Mouse (Mus musculus) CH12.LX (cell line): ENCODE data around the gene Macc1. TPM values are rescaled to one million over a fixed set of nuclear protein-coding genes. Genes with fewer than 3 reads are reported as not detected.

Experiments used
- DNase-seq: peaks from one replicate; pipeline ENCODE4 v3.0.0-alpha.2; 2013; ENCODE audit errors: extremely low read depth
- H3K27ac ChIP-seq: 2 replicates; pipeline ENCODE4 v1.5.1; 2012; ENCODE audit warnings: low read depth, mild to moderate bottlenecking, control low read depth, moderate library complexity; ENCODE audit not compliant: insufficient read depth
- H3K27me3 ChIP-seq: replicated peaks from 2 replicates; pipeline ENCODE3; 2012; ENCODE audit warnings: inconsistent platforms
- H3K36me3 ChIP-seq, 2 experiments: replicated peaks in 1 of 2; 2 replicates each; pipeline versions ENCODE3 to v1.6.1; 2012; ENCODE audit warnings: inconsistent platforms in 1 of 2, low read length in 1 of 2, mild to moderate bottlenecking in 1 of 2, mixed read lengths in 1 of 2, moderate library complexity in 1 of 2; ENCODE audit not compliant: control insufficient read depth in 1 of 2, insufficient read depth in 1 of 2
- H3K4me1 ChIP-seq, 2 experiments: 2 replicates each; pipeline ENCODE4 v1.6.1; 2012; ENCODE audit warnings: inconsistent platforms in 1 of 2, moderate library complexity in 1 of 2; ENCODE audit not compliant: insufficient read depth in 2 of 2, control insufficient read depth in 1 of 2
- H3K4me2 ChIP-seq: 2 replicates; pipeline ENCODE4 v1.6.1; 2012; ENCODE audit warnings: low read depth, mild to moderate bottlenecking, control low read depth; ENCODE audit not compliant: poor library complexity, insufficient read depth, severe bottlenecking
- H3K4me3 ChIP-seq, 3 experiments: fragments of 150-350 bp in 1 of 3; sonication (generic) in 1 of 3; replicated peaks in 1 of 3; 2 replicates each; pipeline versions ENCODE3 to v1.5.1; 2011 to 2012; ENCODE audit warnings: low read depth in 2 of 3, low read length in 2 of 3, mild to moderate bottlenecking in 2 of 3, moderate library complexity in 2 of 3, control low read depth in 1 of 3, improper control_type of control experiment in 1 of 3, inconsistent platforms in 1 of 3, mixed read lengths in 1 of 3; ENCODE audit not compliant: poor library complexity in 1 of 3
- H3K79me2 ChIP-seq: replicated peaks from 2 replicates; pipeline ENCODE4 v1.6.1; 2012; ENCODE audit warnings: mild to moderate bottlenecking, moderate library complexity; ENCODE audit not compliant: control insufficient read depth, poor library complexity, insufficient read depth, severe bottlenecking; ENCODE audit errors: extremely low read depth
- H3K9ac ChIP-seq: 2 replicates; pipeline ENCODE4 v1.6.1; 2012; ENCODE audit warnings: low read depth, mild to moderate bottlenecking, control low read depth, moderate library complexity; ENCODE audit not compliant: insufficient read depth
- H3K9me3 ChIP-seq: replicated peaks from 2 replicates; pipeline ENCODE3; 2012; ENCODE audit warnings: low read length, inconsistent platforms, mixed read lengths
- BHLHE40 ChIP-seq: IDR thresholded peaks from 2 replicates; pipeline ENCODE4 v1.6.1; 2011; ENCODE audit warnings: mild to moderate bottlenecking, low read depth, low read length, improper control_type of control experiment
- CHD2 ChIP-seq: IDR thresholded peaks from 2 replicates; pipeline ENCODE4 v1.6.1; 2011; ENCODE audit warnings: low read length, improper control_type of control experiment
- E2F4 ChIP-seq: IDR thresholded peaks from 2 replicates; pipeline ENCODE4 v1.6.1; 2011; ENCODE audit warnings: low read depth, low read length, improper control_type of control experiment; ENCODE audit not compliant: insufficient replicate concordance
- GABPA ChIP-seq: IDR thresholded peaks from 2 replicates; pipeline ENCODE4 v1.6.1; 2012; ENCODE audit warnings: low read depth, low read length, improper control_type of control experiment, inconsistent platforms; ENCODE audit not compliant: insufficient replicate concordance
- IRF4 ChIP-seq: IDR thresholded peaks from 2 replicates; pipeline ENCODE4 v1.6.1; 2014; ENCODE audit warnings: low read depth, mild to moderate bottlenecking, inconsistent platforms, low read length, improper control_type of control experiment
- JUND ChIP-seq: conservative IDR thresholded peaks from 2 replicates; pipeline ENCODE4 v1.6.1; 2011; ENCODE audit warnings: low read depth, low read length, improper control_type of control experiment
- KAT2A ChIP-seq: IDR thresholded peaks from 2 replicates; pipeline ENCODE4 v1.6.1; 2012; ENCODE audit warnings: low read length, improper control_type of control experiment, inconsistent platforms; ENCODE audit not compliant: insufficient replicate concordance
- MAFK ChIP-seq: IDR thresholded peaks from 2 replicates; pipeline ENCODE4 v1.6.1; 2011; ENCODE audit warnings: low read length, improper control_type of control experiment; ENCODE audit not compliant: insufficient replicate concordance
- MEF2A ChIP-seq: IDR thresholded peaks from 2 replicates; pipeline ENCODE4 v1.6.1; 2014; ENCODE audit warnings: low read depth, mild to moderate bottlenecking, inconsistent platforms, low read length, improper control_type of control experiment, borderline replicate concordance
- MXI1 ChIP-seq: IDR thresholded peaks from 2 replicates; pipeline ENCODE4 v1.6.1; 2011; ENCODE audit warnings: mild to moderate bottlenecking, low read depth, low read length, improper control_type of control experiment
- MYC ChIP-seq: IDR thresholded peaks from 2 replicates; pipeline ENCODE4 v1.6.1; 2011; ENCODE audit warnings: low read depth, mild to moderate bottlenecking, improper control_type of control experiment, low read length
- NELFE ChIP-seq: IDR thresholded peaks from 2 replicates; pipeline ENCODE4 v1.6.1; 2011; ENCODE audit warnings: low read depth, low read length, improper control_type of control experiment
- PAX5 ChIP-seq: IDR thresholded peaks from 2 replicates; pipeline ENCODE4 v1.6.1; 2012; ENCODE audit warnings: low read length, inconsistent platforms, mixed read lengths
- RAD21 ChIP-seq: IDR thresholded peaks from 2 replicates; pipeline ENCODE4 v1.6.1; 2011; ENCODE audit warnings: low read depth, mild to moderate bottlenecking, low read length, improper control_type of control experiment, moderate library complexity
- SIN3A ChIP-seq: IDR thresholded peaks from 2 replicates; pipeline ENCODE4 v1.6.1; 2012; ENCODE audit warnings: low read length, improper control_type of control experiment, inconsistent platforms
- TCF12 ChIP-seq: IDR thresholded peaks from 2 replicates; pipeline ENCODE4 v1.6.1; 2014; ENCODE audit warnings: low read depth, mild to moderate bottlenecking, inconsistent platforms, low read length, improper control_type of control experiment
- USF1 ChIP-seq: IDR thresholded peaks from 2 replicates; pipeline ENCODE4 v1.6.1; 2014; ENCODE audit warnings: low read depth, mild to moderate bottlenecking, inconsistent platforms, low read length, improper control_type of control experiment
- USF2 ChIP-seq: conservative IDR thresholded peaks from 2 replicates; pipeline ENCODE4 v1.6.1; 2011; ENCODE audit warnings: low read depth, low read length, improper control_type of control experiment
- ZKSCAN1 ChIP-seq: IDR thresholded peaks from 2 replicates; pipeline ENCODE4 v1.6.1; 2012; ENCODE audit warnings: low read depth, inconsistent platforms, low read length, improper control_type of control experiment, borderline replicate concordance
- ZMIZ1 ChIP-seq: IDR thresholded peaks from 2 replicates; pipeline ENCODE4 v1.6.1; 2012; ENCODE audit warnings: low read depth, mild to moderate bottlenecking, inconsistent platforms, low read length, improper control_type of control experiment
- ZNF384 ChIP-seq: IDR thresholded peaks from 2 replicates; pipeline ENCODE4 v1.6.1; 2012; ENCODE audit warnings: low read depth, low read length, improper control_type of control experiment, inconsistent platforms
- dilution Hi-C: fragments of 300-500 bp; cut with MboI; formaldehyde crosslinking; loops from 2 replicates; pipeline ENCODE4 v1.14.3; 2020; ENCODE audit warnings: low sequenced_read_pairs; ENCODE audit not compliant: extremely low pct_unique_long_range_greater_than_20kb, extremely low pct_ligation_motif_present
- in situ Hi-C: fragments of 300-500 bp; cut with MboI; formaldehyde crosslinking; loops from 3 replicates; pipeline ENCODE4 v1.14.3; 2019; ENCODE audit warnings: low sequenced_read_pairs, low pct_ligation_motif_present, low pct_unique_long_range_greater_than_20kb, mixed read lengths
- polyA plus RNA-seq: library from polyadenylated mRNA; unstranded; fragments of >175 nt; gene quantifications from 2 replicates; pipeline ENCODE4 v1.2.1, GENCODE M21; 2012; ENCODE audit warnings: low read depth; ENCODE audit not compliant: insufficient read length
- total RNA-seq, 2 experiments: library from RNA; depleted of rRNA; stranded (reverse); fragments of 300-350 nt in 1 of 2; fragments of >200 nt in 1 of 2; gene quantifications; 2 replicates each; pipeline ENCODE4 v1.2.3; 2012 to 2014

Gene Macc1
- total and polyA plus RNA-seq, 3 experiments: 0.04 to 0.19 (median 0.13) TPM

GRCm38 (mm10) chr12:119415900-119416299 lies 101.8 kb downstream of the Macc1 start:
- dilution Hi-C loops: no loop called here
- Histone ChIP-seq H3K4me1 (peaks cover 2 to 18% of the 10 kb centered on the region in 2 experiments; a peak in 2 of 4 replicates), H3K9ac (no peak overlapping the region), H3K9me3 (no peaks in the 10 kb centered on the region), H3K27me3 (no peaks in the 10 kb centered on the region), H3K4me3 (no peak overlapping the region), H3K4me2 (no peak overlapping the region), H3K79me2 (no peaks in the 10 kb centered on the region), H3K27ac (no peak overlapping the region), H3K36me3 (no peaks in the 10 kb centered on the region)
- TF ChIP-seq CHD2 (no peak), NELFE (no peak), USF2 (no peak), MYC (no peak), USF1 (no peak), MXI1 (no peak)
- no peak for DNase-seq
- in situ Hi-C loops: no loop called here

GRCm38 (mm10) chr12:119425749-119426148 lies 111.7 kb downstream of the Macc1 start:
- H3K4me2 ChIP-seq: no peak overlapping the region
- H3K27me3 ChIP-seq: no peaks in the 10 kb centered on the region
- no peaks in the 10 kb centered on the region for H3K36me3 ChIP-seq
- H3K27ac ChIP-seq: no peak overlapping the region
- no peak for DNase-seq
- H3K4me1 ChIP-seq: no peaks in the 10 kb centered on the region
- TF ChIP-seq JUND: no peak
- TF ChIP-seq ZNF384: no peak
- no peak for TF ChIP-seq NELFE
- TF ChIP-seq E2F4: no peak
- TF ChIP-seq MXI1: no peak
- no peak for TF ChIP-seq GABPA
- no peak for TF ChIP-seq MEF2A
- TF ChIP-seq SIN3A: no peak
- TF ChIP-seq IRF4: no peak
- TF ChIP-seq BHLHE40: no peak
- TF ChIP-seq ZKSCAN1: no peak
- no peak for TF ChIP-seq TCF12
- TF ChIP-seq ZMIZ1: no peak
- TF ChIP-seq PAX5: no peak
- no peak for TF ChIP-seq MAFK
- TF ChIP-seq RAD21: no peak
- no peak for TF ChIP-seq KAT2A
- no peak for TF ChIP-seq USF2
- H3K79me2 ChIP-seq: no peaks in the 10 kb centered on the region
- H3K4me3 ChIP-seq: no peak overlapping the region
- dilution Hi-C loops: no loop called here
- H3K9me3 ChIP-seq: no peaks in the 10 kb centered on the region
- in situ Hi-C loops: no loop called here
- H3K9ac ChIP-seq: no peak overlapping the region
